Mouse (Mus musculus): ENCODE measurements around the gene 1700023F06Rik. TPM values are rescaled to one million over a fixed set of nuclear protein-coding genes. Genes with fewer than 3 reads are reported as not detected.

1700023F06Rik gene
- polyA plus RNA-seq, 1 experiment from 2014 or later: 1.2 TPM

- H3K9ac ChIP-seq: peak within 1 kb of the TSS; percentile 49
- H3K9me3 ChIP-seq (ENCODE audit: low read depth, low read length): no peaks in the 10 kb centered on the region
- WGBS: 1% methylated on average over 45 of the region's 45 CpGs
- no peak within 1 kb of the TSS for H3K27ac ChIP-seq (ENCODE audit: low read depth)
- ATAC-seq (ENCODE audit: insufficient read depth) (peak; percentile 83), DNase-seq (peak; percentile 68)
- peak within 1 kb of the TSS; percentile 43 for H3K4me3 ChIP-seq (ENCODE audit: low read depth, low read length)
- H3K4me2 ChIP-seq: peak within 1 kb of the TSS; percentile 89
- 0 out of 2 replicates have a peak, but pooled peaks cover 4% of the 10 kb centered on the region for H3K4me1 ChIP-seq (ENCODE audit: insufficient read depth)
- peaks cover 21% of the 10 kb centered on the region; the same call in 1 of the 2 replicates for H3K36me3 ChIP-seq (ENCODE audit: insufficient read depth)
- no peak for TF ChIP-seq CTCF (IDR thresholded peaks at IDR 0.05; ENCODE audit: low read depth)
- H3K27me3 ChIP-seq (ENCODE audit: insufficient read depth, low read length): no peaks in the 10 kb centered on the region; the same call in 1 of the 2 replicates
Measured at GRCm38 (mm10) chr11:103217790-103218516, 9.6 kb upstream of the 1700023F06Rik start, which contains the start of gene Spata32. TSS of gene Spata32 (minus strand) at chr11:103218432.

- 0 out of 2 replicates have a peak, but pooled peaks cover 4% of the 10 kb centered on the region for H3K4me1 ChIP-seq (ENCODE audit: insufficient read depth)
Measured at GRCm38 (mm10) chr11:103215355-103215754, 7.0 kb upstream of the 1700023F06Rik start.

GRCm38 (mm10) chr11:103213712-103214111, 5.4 kb upstream of the 1700023F06Rik start:
- no peak overlapping the region for H3K27ac ChIP-seq (ENCODE audit: low read depth)
- no peaks in the 10 kb centered on the region; the same call in 1 of the 2 replicates for H3K27me3 ChIP-seq (ENCODE audit: insufficient read depth, low read length)
- H3K36me3 ChIP-seq (ENCODE audit: insufficient read depth): no peaks in the 10 kb centered on the region
- H3K9me3 ChIP-seq (ENCODE audit: low read depth, low read length): no peaks in the 10 kb centered on the region
- TF ChIP-seq CTCF (IDR thresholded peaks at IDR 0.05; ENCODE audit: low read depth): peak; percentile 32; the same call in 1 of the 2 replicates
- H3K4me2 ChIP-seq: no peak overlapping the region
- WGBS: 80% methylated on average over 5 of the region's 5 CpGs
- H3K4me3 ChIP-seq (ENCODE audit: low read depth, low read length): no peak overlapping the region
- ATAC-seq (ENCODE audit: insufficient read depth) (no peak), DNase-seq (no peak)
- H3K9ac ChIP-seq: no peak overlapping the region
- 0 out of 2 replicates have a peak, but pooled peaks cover 4% of the 10 kb centered on the region for H3K4me1 ChIP-seq (ENCODE audit: insufficient read depth)

More at GRCm38 (mm10) chr11:103215355-103215754, 7.0 kb upstream of the 1700023F06Rik start:
- H3K9ac ChIP-seq: no peak overlapping the region
- H3K4me2 ChIP-seq: no peak overlapping the region
- H3K36me3 ChIP-seq (ENCODE audit: insufficient read depth): peaks cover 6% of the 10 kb centered on the region; the same call in 1 of the 2 replicates
- no peaks in the 10 kb centered on the region for H3K9me3 ChIP-seq (ENCODE audit: low read depth, low read length)
- ATAC-seq (ENCODE audit: insufficient read depth) (no peak), DNase-seq (no peak)
- H3K27me3 ChIP-seq (ENCODE audit: insufficient read depth, low read length): no peaks in the 10 kb centered on the region; the same call in 1 of the 2 replicates
- TF ChIP-seq CTCF (IDR thresholded peaks at IDR 0.05; ENCODE audit: low read depth): no peak
- H3K27ac ChIP-seq (ENCODE audit: low read depth): no peak overlapping the region
- no peak overlapping the region for H3K4me3 ChIP-seq (ENCODE audit: low read depth, low read length)
- WGBS: 63% methylated on average over 1 of the region's 1 CpGs

GRCm38 (mm10) chr11:103210291-103210690, 1.9 kb upstream of the 1700023F06Rik start:
- DNase-seq (peak; percentile 27), ATAC-seq (ENCODE audit: insufficient read depth) (no peak)
- TF ChIP-seq CTCF (IDR thresholded peaks at IDR 0.05; ENCODE audit: low read depth): no peak
- no peak overlapping the region for H3K27ac ChIP-seq (ENCODE audit: low read depth)
- no peaks in the 10 kb centered on the region for H3K9me3 ChIP-seq (ENCODE audit: low read depth, low read length)
- WGBS: 52% methylated on average over 8 of the region's 8 CpGs
- H3K4me2 ChIP-seq: no peak overlapping the region
- no peaks in the 10 kb centered on the region for H3K36me3 ChIP-seq (ENCODE audit: insufficient read depth)
- no peak overlapping the region for H3K4me3 ChIP-seq (ENCODE audit: low read depth, low read length)
- no peaks in the 10 kb centered on the region for H3K4me1 ChIP-seq (ENCODE audit: insufficient read depth)
- no peak overlapping the region for H3K9ac ChIP-seq
- H3K27me3 ChIP-seq (ENCODE audit: insufficient read depth, low read length): no peaks in the 10 kb centered on the region

GRCm38 (mm10) chr11:103206203-103206602, 2.2 kb downstream of the 1700023F06Rik start:
- ATAC-seq (ENCODE audit: insufficient read depth) (no peak), DNase-seq (no peak)
- Histone ChIP-seq H3K9ac (no peak overlapping the region), H3K9me3 (ENCODE audit: low read depth, low read length) (no peaks in the 10 kb centered on the region), H3K4me3 (ENCODE audit: low read depth, low read length) (no peak overlapping the region), H3K4me1 (ENCODE audit: insufficient read depth) (no peaks in the 10 kb centered on the region), H3K36me3 (ENCODE audit: insufficient read depth) (no peaks in the 10 kb centered on the region), H3K27ac (ENCODE audit: low read depth) (no peak overlapping the region), H3K27me3 (ENCODE audit: insufficient read depth, low read length) (0 out of 2 replicates have a peak, but pooled peaks cover under 1% of the 10 kb centered on the region), H3K4me2 (no peak overlapping the region)
- no peak for TF ChIP-seq CTCF (IDR thresholded peaks at IDR 0.05; ENCODE audit: low read depth)
- 88% methylated on average over 6 of the region's 6 CpGs for WGBS

- H3K9ac ChIP-seq: no peak overlapping the region
- DNase-seq: no peak
- H3K27ac ChIP-seq (ENCODE audit: low read depth): no peak overlapping the region
- H3K4me1 ChIP-seq (ENCODE audit: insufficient read depth): peaks cover 8% of the 10 kb centered on the region; the same call in 1 of the 2 replicates
- H3K36me3 ChIP-seq (ENCODE audit: insufficient read depth): no peaks in the 10 kb centered on the region
- no peak overlapping the region for H3K4me3 ChIP-seq (ENCODE audit: low read depth, low read length)
- no peak for ATAC-seq (ENCODE audit: insufficient read depth)
- TF ChIP-seq CTCF (IDR thresholded peaks at IDR 0.05; ENCODE audit: low read depth): no peak
- peaks cover 38% of the 10 kb centered on the region for H3K27me3 ChIP-seq (ENCODE audit: insufficient read depth, low read length)
- no peaks in the 10 kb centered on the region for H3K9me3 ChIP-seq (ENCODE audit: low read depth, low read length)
- no peak overlapping the region for H3K4me2 ChIP-seq
Measured at GRCm38 (mm10) chr11:103202376-103202775, 6.0 kb downstream of the 1700023F06Rik start.

GRCm38 (mm10) chr11:103201664-103202063, 6.7 kb downstream of the 1700023F06Rik start:
- peaks cover 8% of the 10 kb centered on the region; the same call in 1 of the 2 replicates for H3K4me1 ChIP-seq (ENCODE audit: insufficient read depth)
- no peak overlapping the region for H3K4me2 ChIP-seq
- no peak for TF ChIP-seq CTCF (IDR thresholded peaks at IDR 0.05; ENCODE audit: low read depth)
- no peak overlapping the region for H3K27ac ChIP-seq (ENCODE audit: low read depth)
- no peaks in the 10 kb centered on the region for H3K9me3 ChIP-seq (ENCODE audit: low read depth, low read length)
- no peak overlapping the region for H3K9ac ChIP-seq
- ATAC-seq (ENCODE audit: insufficient read depth) (peak; percentile 61; the same call in 1 of the 2 replicates), DNase-seq (peak; percentile 89)
- H3K36me3 ChIP-seq (ENCODE audit: insufficient read depth): no peaks in the 10 kb centered on the region
- H3K27me3 ChIP-seq (ENCODE audit: insufficient read depth, low read length): peaks cover 46% of the 10 kb centered on the region
- 23% methylated on average over 6 of the region's 6 CpGs for WGBS
- H3K4me3 ChIP-seq (ENCODE audit: low read depth, low read length): no peak overlapping the region

All from lung, embryonic 14.5 days (tissue).